Mouse (Mus musculus): Measurements from ENCODE around the gene Snx30. TPM values are rescaled to one million over a fixed set of nuclear protein-coding genes. Genes with fewer than 3 reads are reported as not detected.

The Snx30 gene
- polyA plus RNA-seq, 1 experiment from 2014 or later, result 12.1 TPM

DNA sequence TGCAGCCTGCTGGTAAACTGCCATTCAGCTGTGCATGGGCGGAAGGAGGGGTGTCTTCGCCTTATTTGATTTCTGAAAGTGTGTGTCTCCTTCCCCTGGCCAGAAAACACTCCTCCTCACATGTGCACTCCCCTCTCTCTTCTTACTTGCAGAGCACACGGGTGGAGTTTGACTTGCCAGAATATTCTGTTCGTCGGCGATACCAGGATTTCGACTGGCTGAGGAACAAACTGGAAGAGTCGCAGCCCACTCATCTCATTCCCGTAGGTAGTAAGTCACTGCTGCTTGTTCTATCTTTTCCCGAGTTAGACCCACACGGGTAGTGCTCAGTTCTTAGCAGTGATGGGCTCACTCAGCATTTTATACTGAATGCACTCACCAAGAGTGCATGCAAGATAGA is 62.4 kb downstream of the Snx30 start:
- ATAC-seq (ENCODE audit: low FRiP score, low TSS enrichment), result no peak
- no peak overlapping the region for H3K9ac ChIP-seq (ENCODE audit: low read depth, low read length)
- H3K27me3 ChIP-seq (ENCODE audit: control insufficient read depth, insufficient read depth, low read length), result no peaks in the 10 kb centered on the region
- H3K36me3 ChIP-seq (ENCODE audit: control insufficient read depth, insufficient read depth, low read length), result no peaks in the 10 kb centered on the region
- H3K27ac ChIP-seq (ENCODE audit: low read depth, low read length), result no peak overlapping the region
- 87% methylated on average over 11 of the region's 11 CpGs for WGBS
- H3K9me3 ChIP-seq (ENCODE audit: control insufficient read depth, low read length), result no peaks in the 10 kb centered on the region
- H3K4me2 ChIP-seq (replicated peaks; ENCODE audit: low read depth, low read length), result no peak overlapping the region
- no peaks in the 10 kb centered on the region for H3K4me1 ChIP-seq (ENCODE audit: control insufficient read depth, insufficient read depth, low read length)
- no peak overlapping the region for H3K4me3 ChIP-seq (ENCODE audit: low read length)

DNA sequence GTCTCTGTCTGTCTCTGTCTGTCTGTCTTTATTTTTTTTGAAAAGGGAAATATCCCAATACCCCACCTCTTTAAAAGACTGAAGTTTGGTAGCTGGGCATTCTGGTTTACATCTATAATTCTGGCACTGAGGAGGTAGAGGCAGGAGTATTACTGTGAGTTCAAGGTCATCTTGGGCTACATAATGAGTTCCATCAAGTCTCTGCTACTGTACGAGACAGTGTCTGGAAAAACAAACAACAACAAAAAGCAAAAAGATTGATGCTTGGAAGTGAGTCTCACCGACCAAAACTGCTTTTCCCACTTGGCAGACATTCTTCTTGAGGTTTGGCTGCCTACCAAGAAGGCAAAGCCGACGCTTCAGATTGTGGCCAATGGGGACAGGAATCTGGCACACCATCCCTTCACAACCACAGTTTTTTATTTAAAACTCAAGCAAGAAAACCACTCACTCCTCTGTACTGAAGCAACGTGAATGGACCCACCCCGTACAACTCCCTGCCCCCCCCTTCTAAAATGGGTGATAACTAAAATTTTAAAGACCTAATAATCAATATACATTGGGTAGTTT is 63.9 kb downstream of the Snx30 start:
- Histone ChIP-seq H3K9ac (ENCODE audit: low read depth, low read length) (no peak overlapping the region), H3K27ac (ENCODE audit: low read depth, low read length) (no peak overlapping the region), H3K4me1 (ENCODE audit: control insufficient read depth, insufficient read depth, low read length) (no peaks in the 10 kb centered on the region), H3K4me3 (ENCODE audit: low read length) (no peak overlapping the region), H3K36me3 (ENCODE audit: control insufficient read depth, insufficient read depth, low read length) (no peaks in the 10 kb centered on the region), H3K4me2 (replicated peaks; ENCODE audit: low read depth, low read length) (no peak overlapping the region), H3K27me3 (ENCODE audit: control insufficient read depth, insufficient read depth, low read length) (no peaks in the 10 kb centered on the region), H3K9me3 (ENCODE audit: control insufficient read depth, low read length) (no peaks in the 10 kb centered on the region)
- WGBS, result 68% methylated on average over 6 of the region's 6 CpGs
- no peak for ATAC-seq (ENCODE audit: low FRiP score, low TSS enrichment)

DNA sequence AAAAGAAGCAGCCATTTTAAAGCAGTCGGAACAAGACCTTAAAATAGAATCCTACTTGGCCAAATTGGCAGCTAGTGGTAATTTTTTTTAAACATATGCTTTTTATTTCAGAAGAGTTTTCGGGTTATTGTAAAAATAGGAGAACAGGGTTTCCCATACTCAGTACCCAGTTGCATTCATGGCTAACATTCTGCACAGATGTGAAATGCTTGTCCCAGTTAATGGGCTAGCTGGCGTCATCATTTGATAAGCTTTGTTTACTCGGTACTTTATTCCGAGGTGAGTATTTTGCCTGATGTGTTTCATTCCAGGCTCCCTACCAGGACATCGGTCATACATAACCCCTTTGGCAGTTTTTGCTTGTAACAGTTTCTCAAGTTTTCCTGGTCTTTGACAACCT is 64.8 kb downstream of the Snx30 start:
- Histone ChIP-seq H3K27ac (ENCODE audit: low read depth, low read length) (no peak overlapping the region), H3K27me3 (ENCODE audit: control insufficient read depth, insufficient read depth, low read length) (no peaks in the 10 kb centered on the region), H3K4me2 (replicated peaks; ENCODE audit: low read depth, low read length) (no peak overlapping the region), H3K4me3 (ENCODE audit: low read length) (no peak overlapping the region), H3K36me3 (ENCODE audit: control insufficient read depth, insufficient read depth, low read length) (no peaks in the 10 kb centered on the region), H3K4me1 (ENCODE audit: control insufficient read depth, insufficient read depth, low read length) (no peaks in the 10 kb centered on the region), H3K9ac (ENCODE audit: low read depth, low read length) (no peak overlapping the region), H3K9me3 (ENCODE audit: control insufficient read depth, low read length) (no peaks in the 10 kb centered on the region)
- 92% methylated on average over 6 of the region's 6 CpGs for WGBS
- ATAC-seq (ENCODE audit: low FRiP score, low TSS enrichment), result no peak

DNA sequence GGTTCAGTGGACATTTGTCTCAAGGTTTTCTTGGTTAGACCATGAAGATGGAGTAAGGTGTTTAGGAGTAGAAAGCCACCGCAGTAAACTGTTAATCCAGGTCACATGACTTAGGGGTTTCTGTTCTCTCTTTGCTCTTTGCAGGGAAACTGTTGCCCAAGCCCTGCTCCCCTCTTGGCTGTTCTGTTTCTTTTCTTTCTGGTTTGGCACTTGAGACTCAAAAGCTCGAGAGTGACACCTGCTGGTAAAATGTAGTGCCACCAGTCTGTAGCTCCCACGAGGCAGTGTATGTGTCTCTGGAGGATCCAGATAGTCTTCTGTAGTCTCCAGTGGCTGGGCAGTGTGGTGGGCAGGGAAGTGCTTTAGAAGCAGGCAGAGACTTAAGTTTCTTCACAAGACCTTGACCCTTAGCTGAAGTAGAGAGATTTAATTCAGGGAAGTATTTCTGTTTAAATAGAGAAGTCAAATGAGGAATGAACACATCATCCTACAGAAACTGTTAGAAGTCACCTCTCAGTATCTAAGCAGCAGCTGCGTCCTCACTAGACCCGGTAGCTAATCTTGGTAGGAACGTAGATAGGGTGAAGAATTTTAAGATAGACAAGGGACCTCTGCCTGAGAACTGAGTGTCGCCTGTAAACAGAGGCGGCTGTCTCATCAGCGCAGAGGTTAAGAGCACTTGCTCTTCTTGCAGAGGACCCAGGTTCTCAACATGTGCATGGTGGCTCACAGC is 65.4 kb downstream of the Snx30 start:
- Histone ChIP-seq H3K27me3 (ENCODE audit: control insufficient read depth, insufficient read depth, low read length) (no peaks in the 10 kb centered on the region), H3K4me3 (ENCODE audit: low read length) (no peak overlapping the region), H3K4me2 (replicated peaks; ENCODE audit: low read depth, low read length) (no peak overlapping the region), H3K36me3 (ENCODE audit: control insufficient read depth, insufficient read depth, low read length) (no peaks in the 10 kb centered on the region), H3K9me3 (ENCODE audit: control insufficient read depth, low read length) (no peaks in the 10 kb centered on the region), H3K4me1 (ENCODE audit: control insufficient read depth, insufficient read depth, low read length) (no peaks in the 10 kb centered on the region), H3K9ac (ENCODE audit: low read depth, low read length) (no peak overlapping the region), H3K27ac (ENCODE audit: low read depth, low read length) (no peak overlapping the region)
- peak; percentile 57 for ATAC-seq (ENCODE audit: low FRiP score, low TSS enrichment)
- 61% methylated on average over 9 of the region's 9 CpGs for WGBS

DNA sequence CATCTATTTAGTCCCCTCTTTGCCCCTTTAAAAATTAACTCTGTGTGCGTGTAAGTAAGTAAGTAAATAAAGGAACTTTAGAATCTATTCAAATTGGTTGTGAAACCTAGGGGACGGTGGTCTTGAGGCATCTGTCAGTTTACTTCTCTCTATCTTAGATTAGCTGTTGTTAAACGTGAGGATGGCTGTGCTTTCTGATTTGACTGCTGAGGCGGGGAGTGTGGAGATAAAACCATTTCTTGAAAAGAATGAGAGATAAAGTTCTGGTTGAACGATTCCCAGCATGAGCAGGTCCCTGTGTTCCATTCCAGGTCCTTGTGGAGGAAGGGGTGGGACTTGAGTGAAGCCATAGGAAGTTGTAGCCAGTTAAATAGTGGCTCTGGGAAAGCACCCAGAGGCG is 67.6 kb downstream of the Snx30 start:
- no peak overlapping the region for H3K4me2 ChIP-seq (replicated peaks; ENCODE audit: low read depth, low read length)
- no peaks in the 10 kb centered on the region for H3K36me3 ChIP-seq (ENCODE audit: control insufficient read depth, insufficient read depth, low read length)
- WGBS, result 78% methylated on average over 6 of the region's 6 CpGs
- no peaks in the 10 kb centered on the region for H3K4me1 ChIP-seq (ENCODE audit: control insufficient read depth, insufficient read depth, low read length)
- no peak overlapping the region for H3K27ac ChIP-seq (ENCODE audit: low read depth, low read length)
- ATAC-seq (ENCODE audit: low FRiP score, low TSS enrichment), result no peak
- H3K9ac ChIP-seq (ENCODE audit: low read depth, low read length), result no peak overlapping the region
- no peaks in the 10 kb centered on the region for H3K9me3 ChIP-seq (ENCODE audit: control insufficient read depth, low read length)
- H3K4me3 ChIP-seq (ENCODE audit: low read length), result no peak overlapping the region
- no peaks in the 10 kb centered on the region for H3K27me3 ChIP-seq (ENCODE audit: control insufficient read depth, insufficient read depth, low read length)

DNA sequence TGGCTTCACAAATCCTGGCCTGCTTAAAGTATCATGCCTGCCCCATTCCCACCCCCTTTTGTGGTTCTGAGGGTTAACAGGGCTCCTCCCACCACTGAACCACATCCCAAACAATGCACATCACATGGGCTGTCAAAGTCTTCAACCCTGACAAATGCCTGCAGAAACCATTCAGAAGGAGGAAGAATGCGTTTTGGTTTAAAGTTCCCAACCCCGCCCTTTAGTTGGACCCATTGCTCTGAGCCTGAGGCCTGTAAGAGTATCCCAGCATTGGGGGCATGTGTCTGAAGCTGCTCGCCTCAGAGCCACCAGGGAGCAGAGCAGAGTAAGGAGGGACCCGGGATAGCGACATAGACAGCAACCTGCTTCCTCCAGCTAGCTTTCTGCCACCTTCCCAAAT is 68.2 kb downstream of the Snx30 start:
- no peak for ATAC-seq (ENCODE audit: low FRiP score, low TSS enrichment)
- H3K4me3 ChIP-seq (ENCODE audit: low read length), result no peak overlapping the region
- H3K27ac ChIP-seq (ENCODE audit: low read depth, low read length), result no peak overlapping the region
- no peaks in the 10 kb centered on the region for H3K36me3 ChIP-seq (ENCODE audit: control insufficient read depth, insufficient read depth, low read length)
- no peaks in the 10 kb centered on the region for H3K27me3 ChIP-seq (ENCODE audit: control insufficient read depth, insufficient read depth, low read length)
- no peak overlapping the region for H3K4me2 ChIP-seq (replicated peaks; ENCODE audit: low read depth, low read length)
- no peaks in the 10 kb centered on the region for H3K4me1 ChIP-seq (ENCODE audit: control insufficient read depth, insufficient read depth, low read length)
- H3K9me3 ChIP-seq (ENCODE audit: control insufficient read depth, low read length), result no peaks in the 10 kb centered on the region
- WGBS, result 57% methylated on average over 5 of the region's 5 CpGs
- H3K9ac ChIP-seq (ENCODE audit: low read depth, low read length), result no peak overlapping the region

DNA sequence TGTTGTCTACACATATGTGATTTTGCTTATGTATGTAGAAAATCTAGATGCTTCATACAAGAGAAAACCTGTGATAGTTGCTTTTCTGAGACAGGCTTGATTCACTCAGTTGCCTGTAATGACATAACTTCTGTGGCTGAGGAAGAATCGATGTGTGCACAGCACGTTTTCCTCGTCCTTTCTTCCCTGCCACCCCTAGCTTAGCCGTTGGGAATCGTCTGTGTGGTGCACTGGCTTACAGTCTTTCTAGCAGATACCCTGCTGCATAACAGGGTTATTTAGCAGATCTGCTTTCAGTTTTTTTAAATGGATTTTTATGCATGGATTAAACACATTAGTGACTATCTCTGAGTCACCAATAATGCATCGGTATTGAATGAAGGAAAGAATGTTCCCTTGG is 70.9 kb downstream of the Snx30 start:
- no peak for ATAC-seq (ENCODE audit: low FRiP score, low TSS enrichment)
- H3K27me3 ChIP-seq (ENCODE audit: control insufficient read depth, insufficient read depth, low read length), result no peaks in the 10 kb centered on the region
- H3K36me3 ChIP-seq (ENCODE audit: control insufficient read depth, insufficient read depth, low read length), result peaks cover 6% of the 10 kb centered on the region; the same call in 1 of the 2 replicates
- no peak overlapping the region for H3K9ac ChIP-seq (ENCODE audit: low read depth, low read length)
- H3K27ac ChIP-seq (ENCODE audit: low read depth, low read length), result no peak overlapping the region
- WGBS, result 91% methylated on average over 6 of the region's 6 CpGs
- H3K9me3 ChIP-seq (ENCODE audit: control insufficient read depth, low read length), result no peaks in the 10 kb centered on the region
- H3K4me2 ChIP-seq (replicated peaks; ENCODE audit: low read depth, low read length), result no peak overlapping the region
- H3K4me3 ChIP-seq (ENCODE audit: low read length), result no peak overlapping the region
- H3K4me1 ChIP-seq (ENCODE audit: control insufficient read depth, insufficient read depth, low read length), result no peaks in the 10 kb centered on the region

DNA sequence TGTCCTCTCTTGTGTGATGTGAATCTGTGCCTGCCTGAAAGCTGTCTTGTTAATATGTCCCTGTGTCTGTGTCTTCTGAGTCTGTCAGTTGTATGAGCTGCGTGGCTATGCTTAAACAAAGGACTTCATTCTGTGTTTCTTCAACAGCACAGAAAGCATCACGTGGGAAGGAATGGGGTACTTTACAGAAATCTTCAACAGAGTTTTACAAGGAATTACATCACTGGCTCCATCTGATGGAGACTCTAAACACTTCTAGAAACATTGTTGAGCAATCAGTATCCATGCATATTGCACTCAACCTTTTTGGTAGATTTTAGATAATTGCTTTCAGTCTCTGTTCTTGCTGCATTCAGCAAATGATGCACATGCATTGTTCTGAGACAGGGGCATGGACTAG is 71.4 kb downstream of the Snx30 start:
- Histone ChIP-seq H3K36me3 (ENCODE audit: control insufficient read depth, insufficient read depth, low read length) (peaks cover 6% of the 10 kb centered on the region; the same call in 1 of the 2 replicates), H3K4me2 (replicated peaks; ENCODE audit: low read depth, low read length) (no peak overlapping the region), H3K9ac (ENCODE audit: low read depth, low read length) (no peak overlapping the region), H3K9me3 (ENCODE audit: control insufficient read depth, low read length) (no peaks in the 10 kb centered on the region), H3K27me3 (ENCODE audit: control insufficient read depth, insufficient read depth, low read length) (no peaks in the 10 kb centered on the region), H3K4me3 (ENCODE audit: low read length) (no peak overlapping the region), H3K4me1 (ENCODE audit: control insufficient read depth, insufficient read depth, low read length) (no peaks in the 10 kb centered on the region), H3K27ac (ENCODE audit: low read depth, low read length) (no peak overlapping the region)
- ATAC-seq (ENCODE audit: low FRiP score, low TSS enrichment), result no peak
- 87% methylated on average over 2 of the region's 2 CpGs for WGBS

DNA sequence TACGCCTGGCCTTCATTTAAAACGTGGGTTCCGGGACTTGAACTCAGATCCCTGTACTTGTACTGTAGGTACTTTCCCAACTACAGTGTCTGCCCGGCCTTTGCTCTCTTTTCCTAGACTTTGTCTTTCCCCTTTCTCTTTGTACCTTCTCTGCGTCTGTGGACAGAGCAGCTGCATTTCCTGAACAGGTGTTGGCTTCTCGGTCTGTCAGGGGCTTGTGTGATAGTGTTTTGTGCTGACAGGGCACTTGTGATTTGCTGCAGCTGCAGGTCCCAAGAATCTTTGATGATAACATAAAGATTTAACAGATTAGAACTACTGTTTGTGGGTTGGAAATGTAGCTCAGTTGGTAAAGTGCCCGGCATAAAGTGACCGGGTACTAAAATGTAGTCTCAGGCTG is 73.0 kb downstream of the Snx30 start:
- H3K27ac ChIP-seq (ENCODE audit: low read depth, low read length), result no peak overlapping the region
- no peak for ATAC-seq (ENCODE audit: low FRiP score, low TSS enrichment)
- no peaks in the 10 kb centered on the region for H3K4me1 ChIP-seq (ENCODE audit: control insufficient read depth, insufficient read depth, low read length)
- no peak overlapping the region for H3K4me3 ChIP-seq (ENCODE audit: low read length)
- no peak overlapping the region for H3K4me2 ChIP-seq (replicated peaks; ENCODE audit: low read depth, low read length)
- no peaks in the 10 kb centered on the region for H3K27me3 ChIP-seq (ENCODE audit: control insufficient read depth, insufficient read depth, low read length)
- WGBS, result 85% methylated on average over 8 of the region's 8 CpGs
- H3K9ac ChIP-seq (ENCODE audit: low read depth, low read length), result no peak overlapping the region
- peaks cover 6% of the 10 kb centered on the region; the same call in 1 of the 2 replicates for H3K36me3 ChIP-seq (ENCODE audit: control insufficient read depth, insufficient read depth, low read length)
- no peaks in the 10 kb centered on the region for H3K9me3 ChIP-seq (ENCODE audit: control insufficient read depth, low read length)

Measured in kidney, embryonic 14.5 days (tissue).